Mouse (Mus musculus): ENCODE data around the gene Ino80e. TPM values are rescaled to one million over a fixed set of nuclear protein-coding genes. Genes with fewer than 3 reads are reported as not detected.

Gene Ino80e
- total and polyA plus RNA-seq, 3 experiments = 93.0 to 476 (median 189) TPM

GRCm38 (mm10) chr7:126897390-126898101, 35.4 kb upstream of the Ino80e start:
- Histone ChIP-seq H3K9me3 (replicated peaks; ENCODE audit: insufficient read depth, low read length) (no peaks in the 10 kb centered on the region), H3K79me2 (ENCODE audit: control insufficient read depth, insufficient read depth, low read length, poor library complexity) (peaks cover 4% of the 10 kb centered on the region; the same call in 1 of the 2 replicates), H3K4me1 (ENCODE audit: control insufficient read depth in 1 of 2, insufficient read depth in 2 of 2, low read length in 2 of 2) (peaks cover 4 to 12% of the 10 kb centered on the region in 2 experiments; a peak in 3 of 4 replicates), H3K9ac (ENCODE audit: control insufficient read depth, low read depth, low read length, poor library complexity, severe bottlenecking) (peak overlapping the region; percentile 72), H3K36me3 (ENCODE audit: control insufficient read depth in 1 of 2, insufficient read depth in 2 of 2, low read length in 2 of 2) (peaks cover 0 to 5% of the 10 kb centered on the region in 2 experiments; a peak in 2 of 4 replicates), H3K27ac (ENCODE audit: control insufficient read depth, low read depth, low read length) (peak overlapping the region; percentile 84), H3K4me3 (ENCODE audit: control insufficient read depth in 1 of 2, insufficient read depth in 1 of 2, low read depth in 2 of 2, low read length in 2 of 2) (peak overlapping the region; percentile 64 to 73), H3K27me3 (ENCODE audit: control insufficient read depth in 1 of 2, insufficient read depth in 2 of 2, low read length in 2 of 2) (no peaks in the 10 kb centered on the region)
- peak; percentile 94 for DNase-seq (ENCODE audit: low read depth, low spot score)
- TF ChIP-seq CHD1 (IDR thresholded peaks at IDR 0.05; ENCODE audit: low read depth, low read length) (0 out of 2 replicates have a peak, but pooled peaks have one; percentile 63), POLR2AphosphoS2 (IDR thresholded peaks at IDR 0.05; ENCODE audit: low read length) (no peak; the same call in 1 of the 2 replicates), NELFE (IDR thresholded peaks at IDR 0.05; ENCODE audit: low read depth, low read length) (peak; percentile 52), POLR2A (IDR thresholded peaks at IDR 0.05; ENCODE audit: control insufficient read depth in 1 of 2, insufficient read depth in 1 of 2, low read depth in 1 of 2, low read length in 2 of 2, poor library complexity in 1 of 2) (peak in 1 of 2 experiments; percentile 65; a peak in 2 of 4 replicates), EP300 (IDR thresholded peaks at IDR 0.05; ENCODE audit: low read depth in 1 of 2, low read length in 2 of 2) (peak in 1 of 2 experiments; percentile 52; a peak in 2 of 4 replicates), MAZ (IDR thresholded peaks at IDR 0.05; ENCODE audit: low read depth, low read length) (peak; percentile 58; the same call in 1 of the 2 replicates), TCF12 (IDR thresholded peaks at IDR 0.05; ENCODE audit: low read depth, low read length) (peak; percentile 33; the same call in 1 of the 2 replicates), RAD21 (IDR thresholded peaks at IDR 0.05; ENCODE audit: low read depth, low read length) (no peak), ETS1 (IDR thresholded peaks at IDR 0.05; ENCODE audit: low read depth, low read length) (peak; percentile 90), BHLHE40 (IDR thresholded peaks at IDR 0.05; ENCODE audit: borderline replicate concordance, low read depth, low read length) (no peak), MXI1 (IDR thresholded peaks at IDR 0.05; ENCODE audit: low read depth, low read length) (peak; percentile 79), MAX (IDR thresholded peaks at IDR 0.05; ENCODE audit: low read length) (peak; percentile 60; the same call in 1 of the 2 replicates), SIN3A (IDR thresholded peaks at IDR 0.05; ENCODE audit: low read length) (peak; percentile 80), HCFC1 (IDR thresholded peaks at IDR 0.05; ENCODE audit: low read depth, low read length) (peak; percentile 70), TBP (IDR thresholded peaks at IDR 0.05; ENCODE audit: low read depth, low read length) (peak; percentile 84), ZMIZ1 (IDR thresholded peaks at IDR 0.05; ENCODE audit: low read depth, low read length) (peak; percentile 52; the same call in 1 of the 2 replicates), SMC3 (IDR thresholded peaks at IDR 0.05; ENCODE audit: low read depth, low read length) (no peak), MYC (IDR thresholded peaks at IDR 0.05; ENCODE audit: low read depth, low read length) (peak; percentile 57; the same call in 1 of the 2 replicates), RCOR1 (IDR thresholded peaks at IDR 0.05; ENCODE audit: low read depth, low read length) (peak; percentile 70)

- H3K9me3 ChIP-seq (replicated peaks; ENCODE audit: insufficient read depth, low read length) = no peaks in the 10 kb centered on the region
- H3K27me3 ChIP-seq (ENCODE audit: control insufficient read depth in 1 of 2, insufficient read depth in 2 of 2, low read length in 2 of 2) = no peaks in the 10 kb centered on the region
- no peak for DNase-seq (ENCODE audit: low read depth, low spot score)
- TF ChIP-seq NELFE (IDR thresholded peaks at IDR 0.05; ENCODE audit: low read depth, low read length) (no peak), NRF1 (IDR thresholded peaks at IDR 0.05; ENCODE audit: insufficient read depth, low read depth, low read length, poor library complexity, severe bottlenecking) (no peak), MAX (IDR thresholded peaks at IDR 0.05; ENCODE audit: low read length) (no peak), GABPA (IDR thresholded peaks at IDR 0.05; ENCODE audit: low read depth, low read length) (no peak), RAD21 (IDR thresholded peaks at IDR 0.05; ENCODE audit: low read depth, low read length) (no peak), CHD1 (IDR thresholded peaks at IDR 0.05; ENCODE audit: low read depth, low read length) (no peak), MAFK (IDR thresholded peaks at IDR 0.05; ENCODE audit: borderline replicate concordance, low read depth, low read length) (no peak), USF1 (IDR thresholded peaks at IDR 0.05; ENCODE audit: low read depth, low read length) (no peak), MYC (IDR thresholded peaks at IDR 0.05; ENCODE audit: low read depth, low read length) (no peak), JUND (IDR thresholded peaks at IDR 0.05; ENCODE audit: low read depth, low read length) (no peak), SMC3 (IDR thresholded peaks at IDR 0.05; ENCODE audit: low read depth, low read length) (no peak), POLR2AphosphoS5 (IDR thresholded peaks at IDR 0.05; ENCODE audit: borderline replicate concordance, low read depth, low read length) (no peak), ZMIZ1 (IDR thresholded peaks at IDR 0.05; ENCODE audit: low read depth, low read length) (no peak), EP300 (IDR thresholded peaks at IDR 0.05; ENCODE audit: low read depth in 1 of 2, low read length in 2 of 2) (no peak), POLR2AphosphoS2 (IDR thresholded peaks at IDR 0.05; ENCODE audit: low read length) (no peak), ETS1 (IDR thresholded peaks at IDR 0.05; ENCODE audit: low read depth, low read length) (no peak), USF2 (IDR thresholded peaks at IDR 0.05; ENCODE audit: borderline replicate concordance in 1 of 2, insufficient read depth in 1 of 2, low read depth in 1 of 2, low read length in 2 of 2) (no peak)
- peak overlapping the region; percentile 64 to 73 for H3K4me3 ChIP-seq (ENCODE audit: control insufficient read depth in 1 of 2, insufficient read depth in 1 of 2, low read depth in 2 of 2, low read length in 2 of 2)
- H3K9ac ChIP-seq (ENCODE audit: control insufficient read depth, low read depth, low read length, poor library complexity, severe bottlenecking) = peak overlapping the region; percentile 72
- peaks cover 4% of the 10 kb centered on the region; the same call in 1 of the 2 replicates for H3K79me2 ChIP-seq (ENCODE audit: control insufficient read depth, insufficient read depth, low read length, poor library complexity)
- peak overlapping the region; percentile 84 for H3K27ac ChIP-seq (ENCODE audit: control insufficient read depth, low read depth, low read length)
- H3K36me3 ChIP-seq (ENCODE audit: control insufficient read depth in 1 of 2, insufficient read depth in 2 of 2, low read length in 2 of 2) = peaks cover 0 to 5% of the 10 kb centered on the region in 2 experiments; a peak in 2 of 4 replicates
- peaks cover 4 to 12% of the 10 kb centered on the region in 2 experiments; a peak in 3 of 4 replicates for H3K4me1 ChIP-seq (ENCODE audit: control insufficient read depth in 1 of 2, insufficient read depth in 2 of 2, low read length in 2 of 2)
These were observed 34.7 kb upstream of the Ino80e start for GRCm38 (mm10) chr7:126896912-126897311.
